Mouse (Mus musculus): ENCODE measurements around the gene Agtrap. TPM values are rescaled to one million over a fixed set of nuclear protein-coding genes. Genes with fewer than 3 reads are reported as not detected.
A peak's percentile ranks its signal among the peaks of the same experiment; 100 is the strongest.

Agtrap gene
- polyA plus RNA-seq, 1 experiment from 2014 or later, result 12.5 TPM

DNA sequence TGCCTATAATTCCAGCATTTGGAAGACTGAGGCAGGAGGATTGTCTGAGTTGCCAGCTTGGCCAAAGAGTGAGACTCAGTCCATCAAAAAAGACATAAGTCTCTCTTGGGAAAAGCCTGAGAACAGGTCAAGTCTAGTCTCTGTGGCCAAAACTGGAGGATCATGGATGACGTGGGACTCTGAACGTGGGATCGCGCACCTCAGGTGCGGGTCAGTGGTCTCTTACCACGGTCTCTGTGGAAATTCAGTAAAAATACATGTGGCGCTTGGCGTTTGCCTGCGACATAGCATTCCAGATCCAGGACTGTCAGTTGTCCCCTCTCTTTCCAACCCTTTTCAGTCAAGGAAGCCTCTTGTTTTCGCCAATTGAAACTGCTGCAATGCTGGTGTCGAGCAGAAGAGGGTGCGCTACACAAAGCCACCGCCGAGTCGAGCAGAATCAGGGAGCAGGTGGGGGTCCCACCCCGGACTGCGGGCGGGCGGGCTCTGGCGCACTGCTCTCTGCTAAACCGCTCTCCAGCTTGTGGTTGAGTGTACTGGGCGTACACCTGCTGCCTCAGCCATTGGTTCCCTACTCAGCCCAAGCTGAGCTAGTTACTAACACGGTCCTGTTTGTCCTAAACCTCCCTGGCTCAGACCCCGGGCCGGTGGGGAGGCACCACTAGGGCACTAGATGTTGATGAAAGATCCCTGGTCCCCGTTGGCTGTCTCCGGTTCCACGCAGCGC lies 14.1 kb upstream of the Agtrap start:
- peak overlapping the region; percentile 25; the same call in 1 of the 2 replicates for H3K4me3 ChIP-seq
- no peak overlapping the region for H3K27ac ChIP-seq
- WGBS (ENCODE audit: insufficient replicate concordance), result 18% methylated on average over 29 of the region's 29 CpGs
- H3K4me1 ChIP-seq, result peaks cover 7% of the 10 kb centered on the region; the same call in 1 of the 2 replicates
- H3K9ac ChIP-seq, result no peak overlapping the region
- ATAC-seq, result peak; percentile 56
- H3K27me3 ChIP-seq (replicated peaks), result peaks cover 12% of the 10 kb centered on the region
- no peaks in the 10 kb centered on the region for H3K36me3 ChIP-seq
- peak overlapping the region; percentile 56 for H3K4me2 ChIP-seq
- no peaks in the 10 kb centered on the region for H3K9me3 ChIP-seq (replicated peaks)

DNA sequence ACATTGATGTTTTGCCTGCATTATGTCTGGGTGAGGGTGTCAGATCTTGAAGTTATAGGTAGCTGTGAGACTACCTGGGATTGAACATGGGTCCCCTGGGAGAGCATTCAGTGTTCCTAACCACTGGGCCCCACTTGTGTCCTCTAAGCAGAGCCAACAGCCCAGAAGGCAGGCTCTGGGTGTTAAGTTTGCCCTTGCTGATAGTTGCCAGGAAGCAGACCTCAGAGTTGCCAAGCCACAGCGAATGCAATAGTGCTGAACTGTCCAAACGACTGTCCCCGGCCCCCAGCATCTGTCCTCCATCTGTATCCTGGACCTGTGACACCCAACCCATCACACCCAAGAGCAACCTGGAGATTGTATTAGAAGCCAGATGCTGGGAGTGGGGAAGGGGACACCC lies 10.8 kb upstream of the Agtrap start:
- no peak overlapping the region for H3K27ac ChIP-seq
- ATAC-seq, result no peak
- no peak overlapping the region for H3K4me3 ChIP-seq
- H3K4me1 ChIP-seq, result peaks cover 7% of the 10 kb centered on the region; the same call in 1 of the 2 replicates
- WGBS (ENCODE audit: insufficient replicate concordance), result 58% methylated on average over 3 of the region's 3 CpGs
- H3K9me3 ChIP-seq (replicated peaks), result no peaks in the 10 kb centered on the region
- H3K4me2 ChIP-seq, result no peak overlapping the region
- H3K36me3 ChIP-seq, result no peaks in the 10 kb centered on the region
- H3K9ac ChIP-seq, result no peak overlapping the region
- H3K27me3 ChIP-seq (replicated peaks), result peaks cover 13% of the 10 kb centered on the region

DNA sequence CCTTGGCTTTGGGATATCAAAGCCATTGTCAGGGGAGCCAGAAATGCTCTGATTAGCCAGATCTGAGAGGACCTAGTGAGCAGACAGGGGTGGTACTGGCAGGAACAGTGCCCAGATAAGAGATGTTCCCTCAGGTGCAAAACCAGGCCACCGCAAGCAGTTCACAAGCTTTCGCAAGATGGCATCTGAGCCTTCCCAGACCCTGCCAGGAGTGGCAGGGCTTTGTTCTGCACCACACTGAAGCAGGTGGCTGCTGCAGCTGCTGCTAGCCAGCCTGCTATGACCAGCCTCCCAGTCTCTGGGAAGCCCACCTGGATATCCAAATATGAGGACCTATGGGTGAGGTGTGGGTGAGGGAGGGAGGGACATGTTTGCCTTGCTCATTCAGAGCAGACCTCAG lies 10.1 kb upstream of the Agtrap start:
- no peak for ATAC-seq
- H3K9ac ChIP-seq, result no peak overlapping the region
- no peaks in the 10 kb centered on the region for H3K9me3 ChIP-seq (replicated peaks)
- no peak overlapping the region for H3K4me3 ChIP-seq
- no peak overlapping the region for H3K4me2 ChIP-seq
- H3K36me3 ChIP-seq, result no peaks in the 10 kb centered on the region
- 82% methylated on average over 2 of the region's 2 CpGs for WGBS (ENCODE audit: insufficient replicate concordance)
- H3K4me1 ChIP-seq, result peaks cover 7% of the 10 kb centered on the region; the same call in 1 of the 2 replicates
- H3K27ac ChIP-seq, result no peak overlapping the region
- H3K27me3 ChIP-seq (replicated peaks), result peaks cover 13% of the 10 kb centered on the region

DNA sequence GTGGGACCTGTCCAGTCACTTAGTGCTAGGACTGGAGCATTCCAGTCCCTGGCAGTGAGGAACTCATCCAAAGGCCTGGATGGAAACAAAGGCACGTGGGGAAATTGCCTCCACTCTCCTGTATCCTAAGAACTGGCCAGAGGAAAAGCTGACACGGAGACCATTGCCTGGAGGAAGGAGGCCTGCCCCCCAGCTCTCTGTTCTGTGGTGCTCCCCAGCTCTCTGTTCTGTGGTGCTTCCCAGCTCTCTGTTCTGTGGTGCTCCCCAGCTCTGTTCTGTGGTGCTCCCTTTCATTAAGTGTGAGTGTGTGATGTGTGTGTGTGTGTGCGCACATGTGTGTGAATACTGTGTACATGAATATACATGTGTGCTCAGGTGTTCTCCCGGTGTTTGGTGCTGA lies 7.2 kb upstream of the Agtrap start:
- no peak for ATAC-seq
- no peaks in the 10 kb centered on the region for H3K4me1 ChIP-seq
- 65% methylated on average over 4 of the region's 4 CpGs for WGBS (ENCODE audit: insufficient replicate concordance)
- H3K4me2 ChIP-seq, result no peak overlapping the region
- no peak overlapping the region for H3K27ac ChIP-seq
- H3K9ac ChIP-seq, result no peak overlapping the region
- H3K36me3 ChIP-seq, result no peaks in the 10 kb centered on the region
- H3K4me3 ChIP-seq, result no peak overlapping the region
- H3K27me3 ChIP-seq (replicated peaks), result peaks cover 3% of the 10 kb centered on the region; the same call in 1 of the 2 replicates
- no peaks in the 10 kb centered on the region for H3K9me3 ChIP-seq (replicated peaks)

DNA sequence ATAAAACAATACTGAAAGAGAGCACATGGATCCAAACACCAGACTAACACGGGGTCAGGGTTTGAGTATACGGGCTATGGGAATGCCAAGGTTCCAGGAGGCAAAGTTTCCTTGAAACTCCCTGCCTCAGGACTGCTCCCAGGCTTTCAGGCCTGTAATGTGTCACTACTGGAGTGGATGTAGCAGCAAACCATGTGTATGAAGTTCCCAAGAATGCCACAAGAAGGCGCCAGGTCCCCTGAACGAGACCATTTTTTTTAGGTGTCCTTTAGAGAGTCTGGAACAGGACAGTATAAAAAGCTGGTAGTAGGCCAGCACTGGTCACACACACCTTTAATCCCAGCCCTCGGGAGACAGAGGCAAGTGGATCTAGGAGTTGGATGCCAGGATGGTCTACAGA lies 6.3 kb upstream of the Agtrap start:
- 74% methylated on average over 5 of the region's 5 CpGs for WGBS (ENCODE audit: insufficient replicate concordance)
- Histone ChIP-seq H3K4me2 (no peak overlapping the region), H3K9ac (no peak overlapping the region), H3K27me3 (replicated peaks) (0 out of 2 replicates have a peak, but pooled peaks cover 3% of the 10 kb centered on the region), H3K27ac (no peak overlapping the region), H3K36me3 (no peaks in the 10 kb centered on the region), H3K4me1 (no peaks in the 10 kb centered on the region), H3K4me3 (no peak overlapping the region), H3K9me3 (replicated peaks) (no peaks in the 10 kb centered on the region)
- ATAC-seq, result no peak

DNA sequence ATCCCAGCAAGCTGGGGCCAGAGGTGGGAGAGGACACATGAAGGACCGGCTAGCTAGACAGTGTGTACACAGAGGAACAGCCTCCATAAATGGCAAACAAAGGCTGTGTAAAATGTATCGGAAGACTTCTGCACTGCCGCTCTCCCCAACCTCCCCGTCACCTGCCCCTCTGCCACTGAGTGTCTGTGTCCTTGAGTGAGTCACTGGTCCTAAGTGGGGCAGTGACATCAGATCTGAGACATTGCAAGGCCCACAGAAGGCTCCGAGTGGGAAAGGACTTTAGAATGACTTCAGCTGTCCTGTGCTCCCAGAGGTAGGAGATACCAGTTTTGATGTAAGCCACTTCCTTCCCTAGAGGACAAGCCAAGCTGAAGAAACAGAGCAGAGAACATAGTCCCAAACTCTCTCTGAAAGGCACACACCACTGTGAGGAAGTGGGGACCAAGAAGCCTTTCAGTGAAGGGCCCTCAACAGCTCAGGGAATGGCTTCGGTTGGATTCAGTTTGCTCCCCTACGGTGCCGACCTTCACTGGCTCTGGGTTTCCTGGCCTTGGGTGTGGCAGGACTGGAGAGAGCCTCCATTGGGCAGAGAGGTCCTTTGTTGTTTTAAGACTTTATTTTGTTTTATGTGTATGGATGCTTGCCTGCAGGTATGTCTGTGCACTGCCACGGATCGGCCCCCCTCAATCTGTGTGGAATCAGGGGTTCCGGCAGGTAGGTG lies 4.9 kb upstream of the Agtrap start:
- no peak overlapping the region for H3K4me3 ChIP-seq
- H3K9ac ChIP-seq, result no peak overlapping the region
- 76% methylated on average over 11 of the region's 11 CpGs for WGBS (ENCODE audit: insufficient replicate concordance)
- no peaks in the 10 kb centered on the region for H3K36me3 ChIP-seq
- ATAC-seq, result no peak
- H3K4me1 ChIP-seq, result peaks cover 4% of the 10 kb centered on the region
- H3K9me3 ChIP-seq (replicated peaks), result no peaks in the 10 kb centered on the region
- H3K27ac ChIP-seq, result no peak overlapping the region
- H3K27me3 ChIP-seq (replicated peaks), result 0 out of 2 replicates have a peak, but pooled peaks cover 3% of the 10 kb centered on the region
- H3K4me2 ChIP-seq, result no peak overlapping the region

DNA sequence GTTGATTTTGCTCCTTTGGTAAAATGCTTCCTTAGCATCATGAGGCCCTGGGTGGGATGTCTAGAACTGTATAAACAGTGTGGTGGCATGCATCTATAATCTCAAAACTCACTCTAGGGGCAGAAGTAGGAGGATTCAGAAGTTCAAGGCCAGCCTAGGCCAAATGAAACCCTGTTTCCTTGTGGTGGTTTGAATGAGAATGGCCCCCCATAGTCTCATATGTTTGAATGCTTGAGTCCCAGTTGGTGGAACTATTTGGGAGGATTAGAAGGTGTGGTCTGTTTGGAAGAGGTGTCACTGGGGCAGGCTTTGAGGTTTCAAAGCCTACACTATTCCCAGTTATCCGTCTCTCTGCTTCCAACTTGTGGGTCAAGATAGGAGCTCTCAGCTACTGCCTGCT lies 3.4 kb upstream of the Agtrap start:
- H3K4me1 ChIP-seq, result peaks cover 19% of the 10 kb centered on the region
- no peak for ATAC-seq
- H3K27me3 ChIP-seq (replicated peaks), result 0 out of 2 replicates have a peak, but pooled peaks cover 3% of the 10 kb centered on the region
- H3K9me3 ChIP-seq (replicated peaks), result no peaks in the 10 kb centered on the region
- 86% methylated on average over 1 of the region's 1 CpGs for WGBS (ENCODE audit: insufficient replicate concordance)
- H3K9ac ChIP-seq, result no peak overlapping the region
- H3K4me3 ChIP-seq, result no peak overlapping the region
- H3K27ac ChIP-seq, result no peak overlapping the region
- no peak overlapping the region for H3K4me2 ChIP-seq
- H3K36me3 ChIP-seq, result no peaks in the 10 kb centered on the region

DNA sequence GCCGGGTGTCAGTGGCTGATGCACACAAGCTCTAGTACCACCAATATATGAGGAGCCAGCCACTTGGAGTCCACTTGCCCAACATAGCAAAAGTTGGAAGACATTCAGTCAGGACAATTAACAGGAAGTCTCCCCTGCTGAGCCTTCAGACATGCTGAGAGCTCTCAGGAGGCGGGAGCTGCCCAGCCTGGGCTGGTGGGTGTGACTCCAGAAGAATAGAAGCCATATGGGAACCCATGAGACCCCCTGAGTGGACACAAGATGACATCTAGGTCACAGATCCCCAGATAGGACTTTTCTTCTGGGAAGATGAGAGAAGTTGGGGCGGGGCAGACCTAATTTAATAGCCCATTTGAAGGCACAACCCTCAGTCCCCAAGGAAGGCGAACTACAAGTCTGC lies 1.3 kb upstream of the Agtrap start:
- peaks cover 38% of the 10 kb centered on the region for H3K4me1 ChIP-seq
- no peaks in the 10 kb centered on the region for H3K9me3 ChIP-seq (replicated peaks)
- no peaks in the 10 kb centered on the region for H3K27me3 ChIP-seq (replicated peaks)
- no peak overlapping the region for H3K9ac ChIP-seq
- no peak overlapping the region for H3K4me2 ChIP-seq
- WGBS (ENCODE audit: insufficient replicate concordance), result 69% methylated on average over 4 of the region's 4 CpGs
- ATAC-seq, result no peak
- H3K4me3 ChIP-seq, result no peak overlapping the region
- no peak overlapping the region for H3K27ac ChIP-seq
- H3K36me3 ChIP-seq, result no peaks in the 10 kb centered on the region

DNA sequence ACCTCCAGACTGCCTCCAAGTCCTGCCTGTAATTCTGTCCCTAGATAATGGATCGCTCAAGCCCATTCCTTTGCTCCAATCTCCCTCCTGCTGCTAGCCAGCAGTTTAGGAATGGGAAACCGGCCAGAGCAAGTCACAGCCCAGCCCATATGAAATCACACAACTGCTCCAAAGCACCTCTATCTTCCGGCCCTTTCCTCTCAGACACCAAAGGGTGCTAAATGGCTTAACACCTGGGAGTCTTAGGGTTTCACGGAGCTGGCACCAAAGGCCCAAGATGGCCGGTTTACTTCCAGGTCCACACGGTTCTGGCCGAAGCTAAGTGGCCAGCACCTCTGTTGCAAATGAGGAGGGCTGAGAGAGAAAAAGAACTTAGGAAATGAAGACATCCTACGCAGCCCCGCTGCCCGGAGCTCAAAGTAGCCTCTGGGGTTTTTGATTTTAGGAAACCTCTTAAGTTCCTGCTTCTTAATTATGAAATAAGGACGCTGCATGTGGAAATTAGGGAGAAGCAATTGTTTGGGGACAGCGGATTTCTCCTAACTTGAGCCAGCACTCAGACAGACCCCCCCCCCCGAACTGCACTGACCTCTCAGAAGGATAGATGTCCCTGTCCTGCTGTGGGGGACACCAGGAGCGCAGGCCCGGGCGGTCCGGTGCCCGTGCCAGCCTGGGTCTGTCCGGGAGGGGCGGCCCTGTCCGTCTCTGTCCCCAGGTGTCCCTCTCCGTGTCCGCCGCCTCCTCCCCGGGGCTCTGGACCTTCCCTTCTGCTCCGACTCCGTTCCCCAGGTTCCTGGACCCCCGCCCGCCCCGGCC lies 532 bp downstream of the Agtrap start:
- WGBS (ENCODE audit: insufficient replicate concordance), result 5% methylated on average over 30 of the region's 30 CpGs
- H3K27me3 ChIP-seq (replicated peaks), result no peaks in the 10 kb centered on the region
- H3K27ac ChIP-seq, result peak overlapping the region; percentile 72
- H3K9me3 ChIP-seq (replicated peaks), result no peaks in the 10 kb centered on the region
- peaks cover 57% of the 10 kb centered on the region for H3K4me1 ChIP-seq
- peak overlapping the region; percentile 87 for H3K4me2 ChIP-seq
- peak; percentile 25 for ATAC-seq
- peak overlapping the region; percentile 73 for H3K4me3 ChIP-seq
- peak overlapping the region; percentile 86 for H3K9ac ChIP-seq
- H3K36me3 ChIP-seq, result no peaks in the 10 kb centered on the region

DNA sequence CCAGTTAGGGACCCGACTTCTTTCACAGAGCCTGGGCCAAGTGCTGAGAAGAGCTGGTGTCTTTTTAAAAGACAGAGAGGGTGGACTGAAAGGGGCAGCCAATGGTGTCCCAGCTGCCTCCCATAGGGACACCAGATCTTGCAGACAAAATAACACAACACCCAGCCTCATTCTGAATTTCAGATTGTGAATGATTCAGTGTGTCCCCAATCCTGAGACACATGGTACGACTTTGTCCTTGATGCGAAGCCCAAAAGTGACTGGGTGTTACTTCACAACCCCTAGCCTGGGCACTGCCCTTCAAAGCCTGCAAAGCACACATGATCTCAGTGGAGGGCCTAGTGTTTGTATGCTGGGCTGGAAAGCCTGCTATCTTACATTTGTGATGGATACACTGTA lies 1.9 kb downstream of the Agtrap start:
- no peak overlapping the region for H3K9ac ChIP-seq
- peaks cover 11% of the 10 kb centered on the region for H3K36me3 ChIP-seq
- H3K27me3 ChIP-seq (replicated peaks), result no peaks in the 10 kb centered on the region
- H3K9me3 ChIP-seq (replicated peaks), result no peaks in the 10 kb centered on the region
- peak overlapping the region; percentile 18 for H3K27ac ChIP-seq
- WGBS (ENCODE audit: insufficient replicate concordance), result 79% methylated on average over 3 of the region's 3 CpGs
- peak overlapping the region; percentile 87; the same call in 1 of the 2 replicates for H3K4me2 ChIP-seq
- ATAC-seq, result no peak
- H3K4me1 ChIP-seq, result peaks cover 64% of the 10 kb centered on the region
- H3K4me3 ChIP-seq, result no peak overlapping the region

DNA sequence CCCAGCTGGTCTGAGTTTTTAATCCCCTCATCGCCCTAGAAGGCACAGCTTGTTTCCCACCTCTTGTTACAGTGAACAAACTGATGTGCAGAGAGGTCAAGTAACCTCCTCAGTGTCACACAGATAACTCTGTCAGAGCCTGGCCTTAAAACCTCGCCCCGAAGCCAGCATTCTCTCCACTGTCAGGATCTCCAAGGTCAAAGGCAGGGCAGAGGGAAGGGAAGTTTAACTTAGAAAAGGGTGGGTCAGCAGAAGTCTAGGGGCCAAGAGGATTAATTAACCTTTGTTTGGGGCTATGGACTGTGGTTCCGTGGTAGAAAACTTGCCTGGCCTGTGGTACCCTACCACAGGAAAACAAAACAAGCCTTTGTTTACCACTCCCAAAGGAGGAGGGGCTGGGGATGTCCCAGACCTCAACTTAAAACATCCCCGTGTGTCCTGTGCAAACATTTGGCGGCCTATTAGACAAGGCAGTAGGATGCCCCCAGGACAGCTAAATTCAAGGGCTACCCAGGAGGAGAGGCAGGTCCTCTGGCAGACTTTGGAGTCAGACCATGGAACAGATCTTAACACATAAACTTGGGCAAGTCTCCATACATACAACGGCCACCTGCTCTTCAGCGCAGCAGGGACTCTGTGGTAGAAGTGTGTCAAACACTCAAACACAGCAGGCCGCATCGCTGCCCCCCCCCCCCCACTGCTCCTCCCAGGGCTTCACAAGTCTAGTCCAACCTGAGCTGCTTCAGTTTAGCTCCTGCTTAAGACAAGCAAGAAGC lies 2.5 kb downstream of the Agtrap start:
- Histone ChIP-seq H3K36me3 (peaks cover 17% of the 10 kb centered on the region), H3K9me3 (replicated peaks) (no peaks in the 10 kb centered on the region), H3K27ac (peak overlapping the region; percentile 18), H3K4me2 (peak overlapping the region; percentile 87; the same call in 1 of the 2 replicates), H3K4me1 (peaks cover 64% of the 10 kb centered on the region), H3K9ac (no peak overlapping the region), H3K4me3 (no peak overlapping the region), H3K27me3 (replicated peaks) (no peaks in the 10 kb centered on the region)
- no peak for ATAC-seq
- WGBS (ENCODE audit: insufficient replicate concordance), result 60% methylated on average over 10 of the region's 10 CpGs

Measured in liver, embryonic 12.5 days (tissue).